Mouse (Mus musculus) stomach, postnatal 0 days (tissue): Measurements from ENCODE around the gene Glp2r. TPM values are rescaled to one million over a fixed set of nuclear protein-coding genes. Genes with fewer than 3 reads are reported as not detected.

ENCODE experiments used
- ATAC-seq: fragments of 200-750 bp; cut with Nextera tagmentation; 2 replicates; pipeline ENCODE4 v1.8.0; 2017; ENCODE audit not compliant: low FRiP score, low TSS enrichment
- DNase-seq: peaks from one replicate; pipeline ENCODE4 v3.0.0-alpha.2; 2016; ENCODE audit warnings: low spot score
- H3K27ac ChIP-seq: fragments of 300-500 bp; sonication (generic); replicated peaks from 2 replicates; pipeline ENCODE4 v1.5.1; 2014; ENCODE audit warnings: mild to moderate bottlenecking, control low read depth
- H3K27me3 ChIP-seq: fragments of 300-500 bp; sonication (generic); 2 replicates; pipeline ENCODE4 v1.6.1; 2014; ENCODE audit warnings: low read length; ENCODE audit not compliant: control insufficient read depth, insufficient read depth
- H3K36me3 ChIP-seq: fragments of 300-500 bp; sonication (generic); 2 replicates; pipeline ENCODE4 v1.6.1; 2014; ENCODE audit warnings: low read length, mixed read lengths; ENCODE audit not compliant: control insufficient read depth, insufficient read depth
- H3K4me1 ChIP-seq: fragments of 300-500 bp; sonication (generic); replicated peaks from 2 replicates; pipeline ENCODE4 v1.6.1; 2014; ENCODE audit warnings: antibody characterized with exemption; ENCODE audit not compliant: control insufficient read depth, insufficient read depth
- H3K4me2 ChIP-seq: fragments of 300-500 bp; sonication (generic); replicated peaks from 2 replicates; pipeline ENCODE4 v1.6.1; 2014; ENCODE audit warnings: low read depth, mild to moderate bottlenecking, control low read depth, moderate library complexity
- H3K4me3 ChIP-seq: fragments of 300-500 bp; sonication (generic); 2 replicates; pipeline ENCODE4 v1.5.1; 2014; ENCODE audit warnings: low read depth, low read length, control low read depth
- H3K9ac ChIP-seq: fragments of 300-500 bp; sonication (generic); 2 replicates; pipeline ENCODE4 v1.6.1; 2014; ENCODE audit warnings: mild to moderate bottlenecking, low read length, control low read depth, mixed read lengths
- H3K9me3 ChIP-seq: fragments of 300-500 bp; sonication (generic); 2 replicates; pipeline ENCODE4 v1.6.1; 2016; ENCODE audit warnings: low read length; ENCODE audit not compliant: control insufficient read depth
- CTCF ChIP-seq: IDR thresholded peaks from 2 replicates; pipeline ENCODE4 v1.5.1; 2016; ENCODE audit warnings: antibody characterized with exemption, low read depth, mild to moderate bottlenecking, moderate library complexity
- EP300 ChIP-seq: optimal IDR thresholded peaks from 2 replicates; pipeline ENCODE3; 2016; ENCODE audit warnings: antibody characterized with exemption
- WGBS: fragments of 180-500 bp; shearing (Covaris S2); extraction: QIAGEN DNeasy Blood & Tissue Kit; methylation state at CpG from one replicate; pipeline ENCODE4 v1.1.7; 2014; 5-methylcytosine and 5-hydroxymethylcytosine counted together
- polyA plus RNA-seq: library from polyadenylated mRNA; unstranded; fragments of >200 nt; fragmentation: Nextera tagmentation; extraction: Ambion mirVana; gene quantifications from 2 replicates; pipeline ENCODE4 v1.2.1, GENCODE M21; 2015

The Glp2r gene
- polyA plus RNA-seq, 1 experiment from 2014 or later = 0.50 TPM

DNA sequence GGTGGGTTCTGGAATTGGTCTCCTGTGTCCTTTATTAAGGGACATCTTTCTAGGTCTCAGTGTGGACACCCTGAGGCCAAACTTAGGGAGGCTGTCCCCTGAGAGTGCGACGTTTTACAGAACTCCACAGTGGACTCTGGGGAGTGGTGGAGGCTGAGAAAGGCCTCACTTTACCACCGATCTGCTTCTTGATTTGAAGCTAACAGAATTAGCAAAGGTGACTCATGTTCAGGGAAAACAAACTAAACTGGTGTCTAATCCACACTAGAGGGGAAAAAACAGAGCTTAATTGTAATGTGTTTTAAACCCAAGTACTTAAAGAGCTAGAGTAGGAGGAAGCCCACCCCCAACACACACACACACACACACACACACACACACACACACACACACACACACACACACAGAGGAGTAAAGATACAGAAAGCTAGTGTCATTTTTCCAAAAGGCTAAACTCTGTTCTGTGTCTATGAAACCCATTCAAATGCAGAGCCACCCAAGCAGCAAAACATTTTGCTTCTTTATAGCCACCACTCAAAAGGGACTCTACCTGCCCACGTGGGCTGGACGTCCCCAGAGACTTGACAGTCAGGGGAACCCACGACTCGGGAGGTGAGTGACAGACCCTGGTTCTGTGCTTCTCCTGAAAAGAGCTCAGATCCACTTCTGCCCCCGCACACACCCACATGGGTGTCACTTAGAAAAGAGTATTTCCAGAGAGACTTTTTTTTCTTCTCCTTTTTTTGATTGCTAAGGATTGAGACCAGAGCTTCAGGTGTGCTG, 47.5 kb downstream of the Glp2r start:
- H3K9me3 ChIP-seq = no peaks in the 10 kb centered on the region
- no peak for TF ChIP-seq CTCF
- TF ChIP-seq EP300 = no peak
- no peak overlapping the region for H3K27ac ChIP-seq
- H3K4me2 ChIP-seq = no peak overlapping the region
- no peak overlapping the region for H3K9ac ChIP-seq
- WGBS = 60% methylated on average over 8 of the region's 8 CpGs
- no peaks in the 10 kb centered on the region for H3K4me1 ChIP-seq
- H3K27me3 ChIP-seq = no peaks in the 10 kb centered on the region
- no peaks in the 10 kb centered on the region for H3K36me3 ChIP-seq
- ATAC-seq (no peak), DNase-seq (no peak)
- no peak overlapping the region for H3K4me3 ChIP-seq

DNA sequence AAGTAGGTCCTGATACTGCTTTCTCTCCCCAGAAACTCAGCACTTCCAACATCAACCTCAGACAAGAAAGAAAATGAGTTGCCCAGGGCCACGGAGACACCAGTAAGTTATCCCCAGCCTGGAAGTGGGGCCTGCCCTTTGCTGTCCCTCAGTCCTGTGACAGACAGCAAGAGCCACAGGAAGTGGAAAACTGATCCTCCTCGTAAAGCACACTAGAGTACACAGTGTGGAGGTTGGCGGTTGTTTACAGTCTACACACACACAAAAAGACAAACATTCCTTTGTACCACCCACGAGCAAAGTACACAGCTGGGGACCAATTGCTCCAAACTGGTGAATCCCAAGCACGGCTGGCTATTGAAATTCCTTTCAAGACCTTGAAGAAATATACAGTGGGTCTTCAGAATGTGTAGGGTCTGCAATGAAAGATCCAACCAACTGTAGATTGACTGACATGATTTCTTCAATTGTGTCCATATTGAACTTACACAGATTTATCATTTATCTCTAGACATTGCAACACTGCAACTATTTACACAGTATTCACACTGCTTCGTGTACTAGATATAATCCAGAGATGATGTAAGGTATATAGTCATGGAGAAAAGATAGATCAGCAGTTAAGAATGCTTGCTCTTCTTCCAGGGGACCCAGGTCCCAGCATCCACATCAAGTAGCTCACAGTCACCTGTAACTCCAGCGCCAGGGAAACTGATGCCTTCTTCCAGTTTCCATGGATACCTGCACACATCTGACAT, 48.4 kb downstream of the Glp2r start:
- Histone ChIP-seq H3K9me3 (no peaks in the 10 kb centered on the region), H3K36me3 (no peaks in the 10 kb centered on the region)

DNA sequence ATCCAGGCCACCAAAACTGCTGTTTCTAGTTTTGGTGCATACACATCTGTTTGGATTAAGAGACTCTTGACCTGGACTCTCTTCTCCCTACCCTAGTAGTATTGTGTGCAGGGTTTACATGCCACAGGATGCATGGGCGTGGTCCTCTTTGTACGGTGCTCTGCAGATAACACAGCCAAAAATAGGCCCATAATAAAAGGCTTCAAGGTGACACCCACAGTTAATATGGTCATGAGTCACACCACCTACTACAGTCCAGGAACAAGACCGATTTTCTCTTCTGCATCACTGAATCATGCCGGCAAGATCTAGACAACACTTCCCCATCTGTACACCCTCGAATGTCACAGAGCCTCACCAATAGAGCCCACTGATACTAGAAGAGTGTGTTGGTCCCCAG, 49.5 kb downstream of the Glp2r start:
- H3K9me3 ChIP-seq = no peaks in the 10 kb centered on the region
- H3K4me3 ChIP-seq = no peak overlapping the region
- H3K27me3 ChIP-seq = no peaks in the 10 kb centered on the region
- H3K27ac ChIP-seq = no peak overlapping the region
- no peak overlapping the region for H3K4me2 ChIP-seq
- ATAC-seq (peak; percentile 90), DNase-seq (peak; percentile 22)
- no peaks in the 10 kb centered on the region for H3K4me1 ChIP-seq
- 78% methylated on average over 5 of the region's 5 CpGs for WGBS
- TF ChIP-seq EP300 = no peak
- TF ChIP-seq CTCF = no peak
- H3K9ac ChIP-seq = no peak overlapping the region
- no peaks in the 10 kb centered on the region for H3K36me3 ChIP-seq

More for the DNA sequence above, 48.4 kb downstream of the Glp2r start:
- H3K27ac ChIP-seq = no peak overlapping the region
- DNase-seq = no peak
- no peak overlapping the region for H3K4me2 ChIP-seq
- no peaks in the 10 kb centered on the region for H3K4me1 ChIP-seq
- TF ChIP-seq CTCF = no peak
- no peak for TF ChIP-seq EP300
- ATAC-seq = no peak
- no peak overlapping the region for H3K4me3 ChIP-seq
- WGBS = 42% methylated on average over 7 of the region's 7 CpGs
- H3K27me3 ChIP-seq = no peaks in the 10 kb centered on the region
- no peak overlapping the region for H3K9ac ChIP-seq

DNA sequence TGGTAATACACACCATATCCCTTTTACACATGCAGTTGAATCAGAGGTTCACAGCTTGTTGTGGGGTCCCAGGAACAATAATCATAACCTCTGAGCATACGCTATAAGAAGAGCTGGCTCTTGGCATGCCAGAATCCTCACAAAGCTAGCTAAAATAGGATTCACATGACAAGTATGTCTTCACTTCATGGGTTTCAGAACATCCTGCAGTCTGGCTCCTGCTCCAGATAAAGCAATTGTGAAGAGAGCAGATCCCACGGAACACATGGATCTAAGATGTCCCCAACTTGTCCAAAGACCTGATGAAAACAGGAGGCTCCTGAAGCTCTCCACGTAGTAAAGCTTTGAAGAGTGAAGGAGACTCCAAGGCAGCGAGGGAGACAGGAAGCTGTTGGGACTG, 55.6 kb downstream of the Glp2r start:
- DNase-seq = no peak

DNA sequence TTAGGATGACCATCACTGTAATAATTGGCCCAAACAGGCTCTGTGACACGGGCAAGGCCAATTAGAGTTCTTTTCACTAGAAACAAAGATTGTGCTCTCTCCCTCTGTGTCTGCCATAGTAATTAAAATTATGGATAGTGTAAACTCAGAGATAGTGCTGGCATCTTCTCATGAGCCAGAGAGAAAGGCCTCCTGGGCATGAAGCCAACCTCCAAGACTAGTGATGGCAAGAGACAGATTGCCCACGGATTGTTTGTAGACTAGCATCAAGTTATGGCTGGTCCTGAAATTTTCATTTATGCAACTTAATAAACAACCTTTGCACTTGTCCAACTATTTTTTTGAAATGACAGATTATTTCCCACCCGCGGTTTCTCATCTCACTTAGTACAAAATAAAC, 58.0 kb downstream of the Glp2r start:
- ATAC-seq (no peak), DNase-seq (no peak)
- Histone ChIP-seq H3K36me3 (no peaks in the 10 kb centered on the region), H3K9ac (no peak overlapping the region), H3K9me3 (no peaks in the 10 kb centered on the region), H3K27me3 (no peaks in the 10 kb centered on the region), H3K4me2 (no peak overlapping the region), H3K4me3 (no peak overlapping the region), H3K4me1 (no peaks in the 10 kb centered on the region), H3K27ac (no peak overlapping the region)
- TF ChIP-seq CTCF = no peak
- no peak for TF ChIP-seq EP300
- WGBS = 56% methylated on average over 4 of the region's 4 CpGs

More for the DNA sequence above, 55.6 kb downstream of the Glp2r start:
- 88% methylated on average over 4 of the region's 4 CpGs for WGBS
- H3K4me1 ChIP-seq = no peaks in the 10 kb centered on the region
- H3K4me2 ChIP-seq = no peak overlapping the region
- no peak overlapping the region for H3K4me3 ChIP-seq
- no peaks in the 10 kb centered on the region for H3K36me3 ChIP-seq
- H3K9ac ChIP-seq = no peak overlapping the region
- TF ChIP-seq EP300 (no peak), CTCF (no peak)
- H3K27me3 ChIP-seq = no peaks in the 10 kb centered on the region
- H3K27ac ChIP-seq = no peak overlapping the region
- H3K9me3 ChIP-seq = no peaks in the 10 kb centered on the region
- no peak for ATAC-seq
